Mouse (Mus musculus) embryonic fibroblast, embryonic 13.5 days (primary cell): Measurements from ENCODE around the gene Ccdc155.

Experiments
- CTCF ChIP-seq: IDR thresholded peaks from 2 replicates; pipeline ENCODE4 v1.5.1; 2011; ENCODE audit warnings: mild to moderate bottlenecking, control low read depth, low read length, moderate library complexity, borderline replicate concordance; ENCODE audit not compliant: insufficient read depth
- POLR2A ChIP-seq: IDR thresholded peaks from 2 replicates; pipeline ENCODE4 v1.6.1; 2011; ENCODE audit warnings: low read depth, mild to moderate bottlenecking, control low read depth, low read length, moderate library complexity

- TF ChIP-seq CTCF = no peak
- no peak for TF ChIP-seq POLR2A
These were observed 22.1 kb downstream of the Ccdc155 start for GRCm38 (mm10) chr7:45182606-45183005.
